Mouse (Mus musculus) embryonic facial prominence, embryonic 14.5 days (tissue): Measurements from ENCODE around the gene Methig1. TPM values are rescaled to one million over a fixed set of nuclear protein-coding genes. Genes with fewer than 3 reads are reported as not detected.

ENCODE experiments used
- ATAC-seq: fragments of 200-750 bp; cut with Nextera tagmentation; 2 replicates; pipeline ENCODE4 v1.8.0; 2017; ENCODE audit warnings: low read depth, moderate number of reproducible peaks, moderate TSS enrichment
- DNase-seq: peaks from one replicate; pipeline ENCODE4 v3.0.0-alpha.2; 2015; ENCODE audit warnings: low spot score
- H3K27ac ChIP-seq: fragments of 300-500 bp; sonication (generic); replicated peaks from 2 replicates; pipeline ENCODE4 v1.5.1; 2014; ENCODE audit warnings: low read depth, mild to moderate bottlenecking, low read length, moderate library complexity
- H3K27me3 ChIP-seq: fragments of 300-500 bp; sonication (generic); replicated peaks from 2 replicates; pipeline ENCODE4 v1.6.1; 2014; ENCODE audit warnings: low read length; ENCODE audit not compliant: control insufficient read depth, insufficient read depth
- H3K36me3 ChIP-seq: fragments of 300-500 bp; sonication (generic); 2 replicates; pipeline ENCODE4 v1.6.1; 2014; ENCODE audit warnings: low read length, mixed read lengths; ENCODE audit not compliant: control insufficient read depth, insufficient read depth
- H3K4me1 ChIP-seq: fragments of 300-500 bp; sonication (generic); 2 replicates; pipeline ENCODE4 v1.6.1; 2014; ENCODE audit warnings: antibody characterized with exemption, low read length; ENCODE audit not compliant: control insufficient read depth, insufficient read depth
- H3K4me2 ChIP-seq: fragments of 300-500 bp; sonication (generic); 2 replicates; pipeline ENCODE4 v1.6.1; 2014; ENCODE audit warnings: low read depth, mild to moderate bottlenecking, low read length, moderate library complexity, mixed read lengths
- H3K4me3 ChIP-seq: fragments of 300-500 bp; sonication (generic); 2 replicates; pipeline ENCODE4 v1.5.1; 2014; ENCODE audit warnings: low read depth, mild to moderate bottlenecking, low read length
- H3K9ac ChIP-seq: fragments of 300-500 bp; sonication (generic); 2 replicates; pipeline ENCODE4 v1.6.1; 2014; ENCODE audit warnings: low read depth, mild to moderate bottlenecking, low read length, moderate library complexity, mixed read lengths
- H3K9me3 ChIP-seq: fragments of 300-500 bp; sonication (generic); 2 replicates; pipeline ENCODE4 v1.6.1; 2016; ENCODE audit warnings: low read length; ENCODE audit not compliant: control insufficient read depth
- WGBS: fragments of 180-500 bp; shearing (Covaris S2); extraction: QIAGEN DNeasy Blood & Tissue Kit; methylation state at CpG from one replicate; pipeline ENCODE4 v1.1.7; 2014; 5-methylcytosine and 5-hydroxymethylcytosine counted together
- polyA plus RNA-seq: library from polyadenylated mRNA; unstranded; fragments of >200 nt; fragmentation: Nextera tagmentation; extraction: Ambion mirVana; gene quantifications from 2 replicates; pipeline ENCODE4 v1.2.1, GENCODE M21; 2014

Gene Methig1
- polyA plus RNA-seq, 1 experiment from 2014 or later = not detected

DNA sequence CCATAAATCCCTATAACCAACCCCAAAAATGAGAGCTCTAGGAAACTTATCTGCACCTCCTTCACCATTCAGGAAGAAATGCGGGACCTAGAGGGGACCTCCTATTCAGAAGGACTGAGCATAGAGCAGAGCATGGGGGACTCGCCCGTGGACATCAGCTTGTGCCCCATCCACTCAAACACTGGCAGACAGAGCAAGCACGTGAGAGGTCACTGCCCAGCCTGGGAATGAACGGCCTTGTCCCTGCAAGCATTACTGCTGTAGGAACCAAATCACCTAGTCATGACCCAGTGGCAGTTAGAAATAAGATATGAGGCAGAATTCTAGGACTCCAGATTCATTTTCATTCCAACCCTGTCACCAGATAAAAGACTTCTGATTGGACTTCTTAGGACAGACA, 58.8 kb downstream of the Methig1 start:
- Histone ChIP-seq H3K36me3 (peaks cover 35% of the 10 kb centered on the region), H3K4me1 (no peaks in the 10 kb centered on the region), H3K27me3 (no peaks in the 10 kb centered on the region), H3K9ac (no peak overlapping the region), H3K4me3 (no peak overlapping the region), H3K27ac (no peak overlapping the region), H3K4me2 (no peak overlapping the region), H3K9me3 (no peaks in the 10 kb centered on the region)
- ATAC-seq (no peak), DNase-seq (no peak)
- WGBS = 84% methylated on average over 5 of the region's 5 CpGs

DNA sequence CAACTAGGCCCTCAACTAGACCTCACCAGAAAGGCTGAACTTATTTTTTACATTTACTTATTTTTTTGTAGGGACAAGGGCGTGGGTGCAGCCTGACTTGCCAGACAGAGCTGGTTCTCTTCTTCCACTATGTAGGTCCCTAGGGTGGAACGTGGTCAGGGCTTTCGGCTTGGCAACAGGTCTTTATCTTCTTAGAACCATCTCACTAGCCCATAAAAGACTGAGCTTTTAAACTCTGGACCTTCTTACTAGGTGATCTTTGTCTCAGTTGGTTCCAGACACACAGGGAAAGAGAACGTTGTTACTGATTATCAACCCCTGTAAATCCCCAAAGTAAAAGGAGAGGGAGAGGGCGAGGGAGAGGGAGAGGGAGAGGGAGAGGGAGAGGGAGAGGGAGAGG, 60.4 kb downstream of the Methig1 start:
- WGBS = 67% methylated on average over 4 of the region's 5 CpGs

DNA sequence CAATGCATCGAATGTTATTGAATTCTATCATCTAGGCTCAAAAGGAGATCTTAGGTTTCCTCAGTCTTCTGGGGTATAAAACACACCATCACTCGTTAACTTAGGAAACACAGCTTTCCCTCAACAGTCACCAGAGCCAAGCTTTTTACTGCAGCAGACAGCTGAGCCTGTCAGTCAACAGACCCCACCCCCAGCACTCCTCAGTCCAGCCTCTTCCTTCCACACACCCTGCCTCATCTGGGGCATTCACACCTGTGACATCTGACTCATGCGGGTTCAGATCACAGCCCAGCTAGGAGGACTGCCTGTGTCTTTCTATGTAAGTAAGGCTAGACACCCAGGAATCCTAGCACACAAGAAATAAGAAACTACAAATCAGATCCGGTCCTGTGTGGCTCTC, 61.1 kb downstream of the Methig1 start:
- ATAC-seq (peak; percentile 58; the same call in 1 of the 2 replicates), DNase-seq (peak; percentile 53)
- no peak overlapping the region for H3K4me3 ChIP-seq
- peaks cover 18% of the 10 kb centered on the region for H3K36me3 ChIP-seq
- H3K9ac ChIP-seq = no peak overlapping the region
- H3K27ac ChIP-seq = 0 out of 2 replicates have a peak overlapping the region, but pooled peaks have one; percentile 23
- H3K4me2 ChIP-seq = no peak overlapping the region
- no peaks in the 10 kb centered on the region for H3K4me1 ChIP-seq
- WGBS = 64% methylated on average over 4 of the region's 4 CpGs
- no peaks in the 10 kb centered on the region for H3K9me3 ChIP-seq
- no peaks in the 10 kb centered on the region for H3K27me3 ChIP-seq

More for the DNA sequence above, 60.4 kb downstream of the Methig1 start:
- Histone ChIP-seq H3K36me3 (peaks cover 20% of the 10 kb centered on the region), H3K9me3 (no peaks in the 10 kb centered on the region), H3K4me3 (no peak overlapping the region), H3K9ac (no peak overlapping the region), H3K4me2 (no peak overlapping the region), H3K27ac (no peak overlapping the region), H3K27me3 (no peaks in the 10 kb centered on the region), H3K4me1 (no peaks in the 10 kb centered on the region)
- ATAC-seq = no peak
- DNase-seq = no peak

DNA sequence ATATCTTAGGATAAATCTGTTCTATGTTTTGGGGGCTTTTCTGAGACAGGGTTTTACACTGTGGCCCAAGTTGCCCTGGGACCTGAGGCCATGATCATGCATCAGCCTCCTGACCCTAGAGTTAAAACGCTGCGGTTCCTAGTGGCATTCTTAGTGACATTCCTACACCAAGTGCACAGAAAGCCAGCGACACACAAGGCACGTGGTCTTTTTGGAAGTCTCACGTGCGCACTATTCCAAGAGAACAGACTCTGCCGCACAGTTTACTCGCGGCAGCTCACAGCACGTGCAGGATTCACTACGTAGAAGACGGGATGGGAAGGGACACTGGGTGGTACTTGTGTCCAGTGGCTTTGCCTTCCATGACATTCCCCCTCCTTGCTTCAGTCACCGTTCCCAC, 62.0 kb downstream of the Methig1 start:
- ATAC-seq (no peak), DNase-seq (no peak)
- Histone ChIP-seq H3K4me1 (no peaks in the 10 kb centered on the region; the same call in 1 of the 2 replicates), H3K4me2 (no peak overlapping the region), H3K27ac (no peak overlapping the region), H3K9me3 (no peaks in the 10 kb centered on the region), H3K36me3 (peaks cover 16% of the 10 kb centered on the region), H3K4me3 (no peak overlapping the region), H3K27me3 (no peaks in the 10 kb centered on the region), H3K9ac (no peak overlapping the region)
- WGBS = 91% methylated on average over 13 of the region's 13 CpGs

DNA sequence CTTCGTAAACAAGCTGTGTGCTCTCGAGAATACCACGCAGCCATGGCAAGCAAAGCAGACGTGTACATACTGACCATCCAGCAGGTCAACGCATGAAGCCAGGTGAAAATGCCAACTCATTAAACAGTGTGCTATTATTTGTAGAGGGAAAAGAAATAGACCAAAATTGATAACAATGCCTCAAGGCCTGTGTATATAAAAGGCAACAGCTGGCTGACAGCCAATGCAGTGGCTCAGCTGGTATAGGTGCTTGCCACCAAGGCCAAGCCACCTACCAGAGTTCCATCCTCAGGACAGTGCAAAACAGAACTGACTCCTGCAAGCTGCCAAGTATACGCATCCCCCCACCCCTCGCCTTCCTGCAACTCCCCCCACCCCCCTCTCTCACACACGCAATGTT, 62.7 kb downstream of the Methig1 start:
- no peak overlapping the region for H3K4me3 ChIP-seq
- peaks cover 8% of the 10 kb centered on the region for H3K36me3 ChIP-seq
- WGBS = 87% methylated on average over 8 of the region's 8 CpGs
- DNase-seq (no peak), ATAC-seq (no peak)
- no peak overlapping the region for H3K27ac ChIP-seq
- no peaks in the 10 kb centered on the region; the same call in 1 of the 2 replicates for H3K4me1 ChIP-seq
- no peaks in the 10 kb centered on the region for H3K27me3 ChIP-seq
- H3K9ac ChIP-seq = no peak overlapping the region
- no peaks in the 10 kb centered on the region for H3K9me3 ChIP-seq
- no peak overlapping the region for H3K4me2 ChIP-seq

DNA sequence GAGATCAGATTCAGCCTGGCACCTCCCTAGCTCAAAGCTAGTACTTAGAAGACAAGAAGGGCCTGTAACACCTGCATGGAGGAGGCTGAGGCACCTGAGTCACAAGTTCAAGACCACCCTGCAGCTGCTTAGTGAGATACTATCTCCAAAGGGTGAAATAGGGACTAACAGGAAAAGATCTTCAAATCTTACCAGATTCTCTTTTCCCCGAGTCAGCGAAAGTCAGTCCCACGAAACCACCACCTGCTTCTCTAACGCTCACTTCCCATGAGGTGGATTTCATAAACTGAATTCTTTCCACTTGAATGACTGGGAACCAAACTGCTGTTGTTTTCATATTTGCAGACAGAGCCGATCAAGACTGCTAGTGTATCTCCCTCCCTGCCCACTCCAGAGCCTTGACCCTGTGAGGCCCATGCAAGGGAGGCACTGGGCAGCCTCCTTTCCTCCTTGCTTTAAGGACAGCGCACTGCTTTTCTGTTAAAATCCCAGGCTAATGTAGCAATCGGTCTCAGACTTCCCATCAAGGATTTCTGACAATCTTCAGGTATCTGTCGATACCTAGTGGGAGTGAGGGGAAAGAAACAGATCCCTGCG, 65.0 kb downstream of the Methig1 start:
- Histone ChIP-seq H3K4me2 (no peak overlapping the region), H3K4me1 (peaks cover 11% of the 10 kb centered on the region)

DNA sequence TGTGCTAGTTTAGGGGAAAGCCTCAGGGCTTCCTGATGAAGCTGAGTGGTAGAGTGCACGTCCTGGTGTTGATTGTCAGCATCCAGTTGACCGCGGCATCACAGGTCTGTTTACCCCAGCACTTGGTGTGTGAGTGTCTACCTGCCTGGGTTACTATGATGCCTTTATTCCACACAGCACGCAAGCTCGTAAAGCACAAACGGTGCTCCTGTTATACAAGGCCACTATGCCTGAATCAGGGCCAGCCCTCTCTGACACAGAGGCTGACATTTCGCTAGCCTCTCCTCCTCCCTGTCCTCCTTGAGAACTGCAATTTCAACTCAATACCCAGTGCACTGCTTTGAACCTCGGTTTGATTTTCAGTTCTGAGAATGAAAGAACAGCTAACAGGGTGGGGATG, 66.4 kb downstream of the Methig1 start:
- DNase-seq = no peak
- no peak for ATAC-seq
- Histone ChIP-seq H3K36me3 (no peaks in the 10 kb centered on the region), H3K9me3 (no peaks in the 10 kb centered on the region), H3K4me3 (no peak overlapping the region), H3K9ac (no peak overlapping the region), H3K27me3 (peaks cover 5% of the 10 kb centered on the region), H3K4me2 (no peak overlapping the region), H3K27ac (no peak overlapping the region), H3K4me1 (peaks cover 17% of the 10 kb centered on the region)
- 74% methylated on average over 8 of the region's 8 CpGs for WGBS

More for the DNA sequence above, 65.0 kb downstream of the Methig1 start:
- ATAC-seq (no peak), DNase-seq (no peak)
- Histone ChIP-seq H3K27ac (no peak overlapping the region; the same call in 1 of the 2 replicates), H3K27me3 (no peaks in the 10 kb centered on the region), H3K9ac (no peak overlapping the region), H3K4me3 (no peak overlapping the region), H3K9me3 (no peaks in the 10 kb centered on the region), H3K36me3 (no peaks in the 10 kb centered on the region)
- WGBS = 70% methylated on average over 9 of the region's 9 CpGs

DNA sequence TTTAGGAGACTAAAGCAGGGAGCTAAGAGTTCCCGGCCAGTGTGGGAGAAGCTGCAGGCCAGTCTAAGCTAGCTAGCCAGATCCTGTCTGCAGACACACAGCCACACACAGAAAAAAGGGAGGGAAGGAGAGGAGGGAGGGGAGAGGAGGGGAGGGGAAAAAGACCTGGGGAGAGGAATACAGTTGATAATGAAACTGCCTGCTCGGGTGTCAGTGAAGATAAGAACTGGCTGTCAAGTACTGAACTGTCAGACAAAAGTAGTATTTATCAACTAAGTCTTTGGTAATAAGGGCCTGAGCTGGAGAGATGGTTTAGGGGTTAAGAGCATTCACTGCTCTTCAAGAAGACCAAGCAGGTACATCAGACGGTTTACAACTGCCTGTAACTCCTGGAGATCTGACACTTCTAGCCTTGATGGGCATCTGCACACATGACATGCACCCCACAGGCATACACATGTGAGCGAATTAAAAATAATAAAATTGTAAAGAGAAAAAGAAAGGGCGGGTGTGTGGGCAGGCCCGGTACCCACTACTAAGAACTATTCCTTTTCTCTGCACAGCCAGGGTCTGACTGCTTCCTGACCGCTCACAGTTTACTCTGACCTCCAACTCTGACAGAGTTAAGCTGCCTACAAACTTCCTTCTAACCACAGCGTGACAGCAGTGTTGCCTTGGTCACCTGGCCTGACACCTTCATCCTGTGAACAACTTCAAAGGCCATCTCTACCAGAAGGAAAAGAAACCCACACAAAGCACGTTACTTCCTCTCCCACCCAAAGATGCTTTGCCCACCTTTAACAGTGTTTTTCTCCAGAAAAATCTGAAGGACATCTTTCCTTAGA, 67.2 kb downstream of the Methig1 start:
- H3K9me3 ChIP-seq = no peaks in the 10 kb centered on the region
- H3K27ac ChIP-seq = no peak overlapping the region
- peaks cover 13% of the 10 kb centered on the region for H3K27me3 ChIP-seq
- no peak for ATAC-seq
- no peak overlapping the region; the same call in 1 of the 2 replicates for H3K9ac ChIP-seq
- no peaks in the 10 kb centered on the region for H3K36me3 ChIP-seq
- WGBS = 70% methylated on average over 9 of the region's 9 CpGs
- DNase-seq = no peak
- H3K4me2 ChIP-seq = no peak overlapping the region
- H3K4me1 ChIP-seq = peaks cover 20% of the 10 kb centered on the region
- no peak overlapping the region for H3K4me3 ChIP-seq
